9 mouse cellular contexts compared by ENCODE assay signal in the genomic region with DNA sequence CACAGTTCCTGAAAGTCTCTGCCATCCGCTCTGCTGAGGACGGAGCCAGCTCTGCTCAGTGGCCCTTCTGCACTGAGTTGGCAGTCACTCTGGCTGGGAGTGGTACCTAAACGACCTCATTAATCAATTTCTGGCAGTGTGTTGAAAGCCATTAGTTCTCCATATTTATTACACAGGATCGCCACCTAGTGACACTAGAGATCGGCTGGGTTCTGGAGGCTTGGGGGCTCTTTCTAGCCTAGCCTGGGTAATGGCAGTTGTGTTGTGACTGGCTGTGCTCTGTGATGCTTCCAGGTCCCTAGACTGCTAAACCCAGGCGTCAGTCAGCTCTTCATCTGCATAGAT. TPM values are rescaled to one million over a fixed set of nuclear protein-coding genes. Genes with fewer than 3 reads are reported as not detected.
DNase-seq lines count a peak whose midpoint lies in the region; ATAC-seq and TF ChIP-seq lines count a peak whose summit lies in the region.
"Had no signal": no experiment of that assay in that cellular context is flagged by ENCODE, and none has a peak within 500 bp of the region (broad histone marks: within the 10 kb centered on the region; RNA-seq: fewer than 3 reads in every experiment).

No protein-coding gene starts in this region.

- H3K9me3 ChIP-seq in liver, embryonic 14.5 days (ENCODE audit: control insufficient read depth, low read length), result no peaks in the 10 kb centered on the region
- H3K9me3 ChIP-seq in hindbrain, embryonic 10.5 days, result no peaks in the 10 kb centered on the region
- H3K9me3 ChIP-seq in midbrain, embryonic 13.5 days, result no peaks in the 10 kb centered on the region
- H3K9me3 ChIP-seq: limb, embryonic 15.5 days had no signal

- no peaks in the 10 kb centered on the region for H3K36me3 ChIP-seq in liver, embryonic 14.5 days (replicated peaks; ENCODE audit: control insufficient read depth, insufficient read depth, low read depth)
- H3K36me3 ChIP-seq in hindbrain, embryonic 10.5 days, result peaks cover 9% of the 10 kb centered on the region
- H3K36me3 ChIP-seq in midbrain, embryonic 13.5 days, result no peaks in the 10 kb centered on the region

- no peak for TF ChIP-seq EP300 in liver, embryonic 14.5 days (IDR thresholded peaks at IDR 0.05; ENCODE audit: low read depth)

- no peaks in the 10 kb centered on the region; a peak in 1 of 4 replicates for H3K4me1 ChIP-seq in liver, embryonic 14.5 days (replicated peaks; ENCODE audit: control insufficient read depth in 2 of 2, insufficient read depth in 2 of 2, low read length in 1 of 2)
- H3K4me1 ChIP-seq in hindbrain, embryonic 10.5 days (replicated peaks), result no peaks in the 10 kb centered on the region
- 0 out of 2 replicates have a peak, but pooled peaks cover 2% of the 10 kb centered on the region for H3K4me1 ChIP-seq in midbrain, embryonic 13.5 days (replicated peaks)

- H3K27me3 ChIP-seq in liver, embryonic 14.5 days (ENCODE audit: control insufficient read depth, insufficient read depth, low read length), result no peaks in the 10 kb centered on the region
- H3K27me3 ChIP-seq in hindbrain, embryonic 10.5 days (ENCODE audit: insufficient read depth, poor library complexity, severe bottlenecking), result no peaks in the 10 kb centered on the region
- no peaks in the 10 kb centered on the region for H3K27me3 ChIP-seq in midbrain, embryonic 13.5 days
- H3K27me3 ChIP-seq: limb, embryonic 15.5 days had no signal

- peak; percentile 53 for TF ChIP-seq CTCF in liver, embryonic 14.5 days (IDR thresholded peaks at IDR 0.05; ENCODE audit: low read depth)

- no peak overlapping the region for H3K4me3 ChIP-seq in liver, embryonic 14.5 days (ENCODE audit: insufficient read depth in 1 of 2, low read depth in 2 of 2, low read length in 2 of 2)
- H3K4me3 ChIP-seq in hindbrain, embryonic 10.5 days, result no peak overlapping the region
- no peak overlapping the region for H3K4me3 ChIP-seq in midbrain, embryonic 13.5 days (replicated peaks)
- H3K4me3 ChIP-seq: limb, embryonic 15.5 days had no signal

- H3K4me2 ChIP-seq in liver, embryonic 14.5 days (ENCODE audit: low read depth), result no peak overlapping the region
- H3K4me2 ChIP-seq in midbrain, embryonic 13.5 days (replicated peaks), result no peak overlapping the region
- H3K4me2 ChIP-seq: limb, embryonic 15.5 days had no signal

- no peak overlapping the region for H3K27ac ChIP-seq in liver, embryonic 14.5 days
- no peak overlapping the region for H3K27ac ChIP-seq in hindbrain, embryonic 10.5 days
- no peak overlapping the region for H3K27ac ChIP-seq in midbrain, embryonic 13.5 days
- H3K27ac ChIP-seq: limb, embryonic 15.5 days had no signal

- H3K9ac ChIP-seq in liver, embryonic 14.5 days (replicated peaks), result no peak overlapping the region
- no peak overlapping the region for H3K9ac ChIP-seq in midbrain, embryonic 13.5 days (replicated peaks)
- H3K9ac ChIP-seq: limb, embryonic 15.5 days had no signal

- no peak for DNase-seq in liver, embryonic 14.5 days (ENCODE audit: low read depth in 3 of 3, low spot score in 3 of 3)
- DNase-seq in liver, result no peak
- DNase-seq in adipocyte (ENCODE audit: low spot score), result peak; percentile 90
- peak; percentile 62 for DNase-seq in embryo, embryonic 9.5 days (ENCODE audit: extremely low spot score)
- DNase-seq in hindbrain, embryonic 10.5 days (ENCODE audit: low spot score), result peak; percentile 32
- DNase-seq in layer of hippocampus, adult 11-12 months (ENCODE audit: low spot score), result peak; percentile 56

- 17% methylated on average over 6 of the region's 6 CpGs for WGBS in liver, embryonic 14.5 days (ENCODE audit: insufficient replicate concordance)
- 28% methylated on average over 6 of the region's 6 CpGs for WGBS in hindbrain, embryonic 10.5 days
- WGBS in midbrain, embryonic 13.5 days, result 32% methylated on average over 6 of the region's 6 CpGs

- ATAC-seq in liver, embryonic 14.5 days (ENCODE audit: insufficient read depth), result no peak
- peak; percentile 45; the same call in 1 of the 2 replicates for ATAC-seq in midbrain, embryonic 13.5 days
- no peak for ATAC-seq in erythroblast, adult 5-6 weeks (replicated peaks; ENCODE audit: low FRiP score, poor library complexity, severe bottlenecking)

RNA-seq across cellular contexts. Expression of a gene that starts 28.8 kb away (rescaled TPM):
- 97.0 and 116 TPM in 2 replicates for polyA plus RNA-seq in liver, embryonic 14.5 days (2012; rRNA removed)
- polyA plus RNA-seq in liver, embryonic 14.5 days (2014; fragmentation: Nextera tagmentation; extraction: Ambion mirVana), result 233 and 240 TPM in 2 replicates
- polyA plus RNA-seq in hindbrain, embryonic 10.5 days (2016; fragmentation: Nextera tagmentation; extraction: Ambion mirVana), result 220 and 240 TPM in 2 replicates
- 74.0 and 76.2 TPM in 2 replicates for polyA plus RNA-seq in midbrain, embryonic 13.5 days (2015; fragmentation: Nextera tagmentation; extraction: Ambion mirVana)
- 70.7 and 76.9 TPM in 2 replicates for total RNA-seq in erythroblast, adult 5-6 weeks (2015; ENCODE audit: low replicate concordance)
- 88.6 and 93.3 TPM in 2 replicates for total RNA-seq in erythroblast, adult 5-6 weeks (2017; ENCODE audit: low replicate concordance)

Comparison
In these comparisons a context has a peak if more than half of its experiments do, and no peak if none do; other contexts are left out.
1. DNase-seq: peak in adipocyte (single experiment), embryo, embryonic 9.5 days (single experiment), hindbrain, embryonic 10.5 days (single experiment) and layer of hippocampus, adult 11-12 months (single experiment); none in liver, embryonic 14.5 days (0 of 3) and liver (single experiment).